Mouse (Mus musculus) frontal cortex, postnatal 14 days (tissue): Measurements from ENCODE around the gene Tmem108.
"Not testable (repeated sequence)": the region's sequence is repeated elsewhere in the genome, so short reads cannot be mapped to it uniquely, and the experiment has no call there.

ENCODE experiments used
- DNase-seq, 2 experiments: peaks; one replicate each; pipeline ENCODE4 v3.0.0; 2022; ENCODE audit warnings: low spot score in 2 of 2

Gene Tmem108

GRCm38 (mm10) chr9:103681741-103682330 is 79.8 kb downstream of the Tmem108 start:
- no peak for DNase-seq

DNA sequence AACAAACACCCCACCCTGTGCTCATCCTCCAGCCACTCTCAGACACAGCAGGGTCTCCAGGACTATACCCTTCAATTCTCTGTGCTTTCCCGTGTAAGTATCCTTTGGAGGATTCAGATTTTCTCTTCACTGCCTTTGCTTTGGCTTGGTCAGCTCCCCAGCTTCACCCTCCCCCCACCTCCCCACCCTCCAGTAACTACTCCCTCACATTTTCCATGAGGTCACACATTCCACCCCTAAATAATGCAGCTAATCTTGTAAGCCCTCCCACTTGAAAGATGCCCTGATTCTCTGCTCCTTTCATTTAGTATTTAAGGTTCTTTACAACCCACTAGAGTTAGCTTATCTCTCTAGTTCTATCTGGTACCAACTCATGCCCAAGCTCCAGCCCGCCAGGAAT is 82.4 kb downstream of the Tmem108 start:
- no peak for DNase-seq

DNA sequence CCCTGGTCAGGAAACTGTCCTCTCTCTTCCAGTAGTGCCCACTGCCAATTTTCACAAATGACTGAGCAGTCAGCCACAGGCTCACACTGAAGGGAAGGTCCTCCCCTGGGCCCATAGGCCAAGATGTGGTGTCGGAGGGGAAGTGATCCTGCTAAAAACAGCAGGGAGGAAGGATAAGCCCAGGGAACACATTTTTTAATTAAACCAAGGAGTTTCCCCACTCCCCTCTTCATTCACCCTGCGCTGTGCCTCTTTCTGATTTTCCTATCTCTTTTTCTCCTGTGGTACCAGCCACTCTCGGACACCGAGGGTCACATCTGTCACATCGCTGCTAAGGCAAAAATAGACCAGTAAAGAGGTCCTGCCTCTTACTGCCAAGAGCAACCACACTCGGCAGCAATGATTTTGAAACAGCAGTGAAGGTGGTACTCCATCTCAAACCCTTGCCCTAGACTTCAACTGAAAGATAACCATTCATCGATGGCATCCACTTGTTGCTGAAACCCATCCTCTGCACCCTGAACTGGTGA is 83.0 kb downstream of the Tmem108 start:
- DNase-seq: no peak

- DNase-seq: no peak
These were observed 83.8 kb downstream of the Tmem108 start for GRCm38 (mm10) chr9:103677811-103678210.

DNA sequence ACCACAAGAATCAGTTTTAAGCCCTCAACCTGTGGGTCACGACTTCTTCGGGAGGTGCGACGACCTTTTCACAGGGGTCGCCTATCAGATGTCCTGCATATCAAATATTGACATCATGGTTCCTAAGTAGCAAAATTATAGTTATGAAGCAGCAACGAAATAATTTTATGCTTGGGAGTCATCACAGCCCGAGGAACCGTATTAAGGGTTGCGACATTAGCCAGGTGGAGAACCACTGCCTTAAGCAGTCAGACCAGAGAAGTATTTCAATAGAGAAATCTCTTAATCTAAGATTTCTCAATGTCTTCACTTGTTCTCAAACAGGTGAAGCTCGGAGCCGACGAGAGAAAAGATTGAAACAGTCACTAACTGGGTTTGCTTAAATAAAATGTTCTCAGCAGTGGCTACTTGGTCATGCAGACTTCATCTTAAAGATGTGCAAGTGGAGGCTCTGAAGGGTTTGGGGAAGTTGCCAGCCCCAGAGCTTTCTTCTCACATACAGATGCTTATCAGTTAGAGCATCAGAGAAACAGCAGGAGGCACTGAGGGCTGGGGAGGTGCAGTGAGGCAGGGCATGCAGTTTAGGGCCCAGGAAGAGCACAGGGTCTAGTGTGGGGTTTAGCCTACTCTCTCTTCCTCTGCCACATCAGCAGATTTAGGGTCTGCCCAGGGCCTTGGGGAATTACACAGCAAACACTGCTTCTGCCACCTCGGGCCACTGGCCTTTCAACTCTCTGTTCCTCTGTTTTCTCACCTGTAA is 85.7 kb downstream of the Tmem108 start:
- no peak for DNase-seq

DNA sequence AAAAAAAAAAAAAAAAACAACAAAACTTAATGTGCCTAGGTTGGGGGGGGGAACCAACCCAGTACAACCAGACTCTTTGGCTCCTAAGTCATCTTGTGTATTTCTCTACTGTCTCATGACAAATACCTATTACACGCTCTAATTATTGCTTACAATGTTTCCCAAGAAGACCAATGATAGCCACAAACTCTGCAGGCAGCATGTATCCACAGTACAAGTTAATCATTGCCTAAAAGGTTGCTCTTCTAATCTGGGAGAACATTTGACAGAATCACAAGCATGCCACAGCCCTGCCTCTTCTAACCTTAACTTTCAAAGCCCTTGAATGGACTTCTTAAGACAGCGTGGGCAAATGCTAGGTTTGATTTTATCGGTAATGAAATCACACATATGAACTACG is 88.8 kb downstream of the Tmem108 start:
- no peak for DNase-seq

DNA sequence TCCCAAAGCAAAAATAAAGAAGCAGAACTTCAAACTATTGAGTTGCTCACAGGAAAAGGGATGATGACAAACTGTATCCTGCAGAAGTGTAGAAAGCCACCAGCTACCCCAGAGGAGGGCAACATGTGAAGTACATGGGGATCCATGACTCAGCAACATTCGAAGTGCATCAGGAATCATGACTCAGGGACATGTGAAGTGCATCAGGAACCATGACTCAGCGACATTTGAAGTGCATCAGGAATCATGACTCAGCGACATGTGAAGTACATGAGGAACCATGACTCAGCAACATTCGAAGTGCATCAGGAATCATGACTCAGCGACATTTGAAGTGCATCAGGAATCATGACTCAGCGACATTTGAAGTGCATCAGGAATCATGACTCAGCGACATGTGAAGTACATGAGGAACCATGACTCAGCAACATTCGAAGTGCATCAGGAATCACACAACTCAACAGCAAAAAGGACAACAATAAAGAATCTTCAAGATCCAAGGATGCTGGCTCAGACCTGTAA is 91.0 kb downstream of the Tmem108 start:
- DNase-seq: not testable (repeated sequence)

GRCm38 (mm10) chr9:103668830-103669229 is 92.8 kb downstream of the Tmem108 start:
- no peak for DNase-seq

DNA sequence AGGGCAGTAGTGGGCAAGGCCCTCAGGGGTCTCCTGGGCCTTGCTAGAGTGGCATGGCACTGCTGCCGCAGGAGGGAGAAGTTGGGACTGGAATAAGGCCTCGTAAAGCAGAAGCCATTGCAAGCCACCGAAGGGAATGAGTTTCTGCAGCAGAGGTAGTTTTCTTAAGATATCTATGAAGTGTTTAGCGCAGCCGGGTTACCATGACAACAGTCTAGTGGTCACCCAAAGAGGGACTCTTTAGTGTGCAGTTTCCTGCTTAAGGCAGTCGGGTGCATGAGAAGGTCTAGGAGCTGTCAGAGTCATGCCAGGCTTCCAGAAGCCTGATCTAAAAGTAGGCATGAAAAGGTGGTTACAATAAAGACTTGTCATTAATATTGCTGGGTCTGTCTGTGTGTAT is 95.8 kb downstream of the Tmem108 start:
- DNase-seq: no peak

DNA sequence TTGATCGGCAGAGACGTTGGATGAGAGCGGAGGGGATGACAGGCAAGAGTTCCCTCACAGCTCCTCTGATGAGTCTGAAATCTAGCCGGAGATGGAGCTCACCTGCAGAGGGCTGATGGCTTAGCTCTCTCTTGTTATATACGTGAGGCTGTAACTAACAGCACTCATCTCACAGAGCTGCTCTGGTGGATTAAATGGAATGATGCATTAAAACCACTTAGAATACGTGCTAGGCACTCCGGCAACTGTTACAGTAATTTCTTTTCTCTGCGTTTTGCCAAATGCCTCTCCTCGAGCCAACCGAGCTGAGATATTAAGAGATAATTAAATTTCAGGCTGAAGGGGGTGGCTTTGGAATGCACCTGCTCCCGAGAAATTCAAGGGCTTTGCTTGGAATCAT is 97.5 kb downstream of the Tmem108 start:
- DNase-seq: no peak

GRCm38 (mm10) chr9:103661873-103662272 is 99.8 kb downstream of the Tmem108 start:
- DNase-seq: no peak

DNA sequence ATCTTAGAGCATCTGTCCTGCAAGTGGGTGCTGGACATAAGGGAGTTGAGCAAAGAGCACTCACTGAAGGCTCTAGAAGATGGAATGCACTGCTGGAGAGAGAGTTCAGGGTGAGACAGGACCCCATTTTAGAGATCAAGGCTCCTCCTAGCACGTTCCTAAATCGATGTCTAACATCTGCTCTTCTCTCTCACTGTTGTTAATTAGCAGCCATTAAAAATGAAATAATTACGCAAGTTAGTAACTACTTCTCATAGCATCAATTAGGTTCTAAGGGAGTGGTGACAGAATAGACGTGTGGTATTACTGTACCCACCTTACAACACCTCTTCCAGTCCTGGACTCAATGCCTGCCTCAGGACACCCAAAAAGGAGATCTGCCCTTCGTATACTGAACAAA is 103.7 kb downstream of the Tmem108 start:
- no peak for DNase-seq

DNA sequence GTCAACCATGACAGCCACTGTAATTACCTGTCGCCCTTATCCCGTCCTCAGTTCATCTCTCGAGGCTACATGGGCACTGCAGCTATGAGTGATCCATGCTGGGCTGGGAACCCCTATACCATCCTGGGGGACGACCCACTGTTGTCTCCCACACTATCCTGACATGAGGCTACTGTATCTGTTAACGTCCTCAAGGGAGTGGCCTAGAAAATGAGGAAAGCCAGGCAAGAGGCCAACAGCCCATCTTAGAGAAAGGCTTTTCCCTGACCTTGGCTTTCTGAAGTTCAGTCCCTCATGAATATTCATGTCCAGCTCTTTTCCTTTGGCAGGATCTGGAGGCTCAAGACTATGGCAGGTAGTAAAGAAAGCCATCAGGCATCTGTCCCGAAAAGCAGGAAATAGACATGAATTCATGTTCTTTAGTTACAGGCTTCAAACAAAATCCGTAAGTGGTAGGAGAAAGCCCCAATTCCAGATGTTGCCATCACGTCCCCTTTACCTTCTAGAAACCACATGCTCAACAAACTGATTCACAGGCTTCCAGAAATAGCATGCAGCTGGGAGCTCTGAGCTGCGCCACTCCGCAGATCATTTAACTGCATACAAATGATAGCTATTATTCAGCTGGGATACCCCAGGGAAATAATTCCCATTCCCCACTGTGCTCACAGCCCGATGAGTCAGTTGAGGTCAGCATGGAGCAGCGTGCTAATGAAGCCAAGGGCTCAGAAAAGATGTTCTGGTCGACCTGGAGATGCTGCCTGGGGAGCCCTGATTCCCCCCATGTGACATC is 104.3 kb downstream of the Tmem108 start:
- no peak for DNase-seq

- no peak for DNase-seq
These were observed 107.5 kb downstream of the Tmem108 start for GRCm38 (mm10) chr9:103653995-103654587.

- no peak for DNase-seq
These were observed 109.3 kb downstream of the Tmem108 start for GRCm38 (mm10) chr9:103652127-103652882.

- no peak for DNase-seq
These were observed 115.0 kb downstream of the Tmem108 start for GRCm38 (mm10) chr9:103646605-103647004.

DNA sequence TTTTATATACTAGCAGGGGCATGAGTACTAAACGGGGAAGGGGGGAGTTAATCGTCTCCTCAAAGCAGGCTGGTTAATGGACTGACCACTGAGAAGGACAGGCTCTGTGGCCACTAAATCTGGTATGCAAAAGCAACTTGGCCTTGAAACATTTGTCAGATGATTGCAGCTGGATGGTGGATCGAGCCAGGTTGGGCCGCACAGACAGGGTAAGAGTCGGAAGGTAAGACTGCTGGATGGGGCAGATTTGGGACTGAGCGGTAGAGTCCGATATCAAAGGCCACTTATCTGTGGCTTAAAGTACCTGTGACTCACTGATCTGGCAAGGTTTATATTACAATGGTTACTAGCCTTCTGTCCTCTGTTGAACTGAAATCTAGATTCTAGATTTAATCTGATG is 115.9 kb downstream of the Tmem108 start:
- no peak for DNase-seq

DNA sequence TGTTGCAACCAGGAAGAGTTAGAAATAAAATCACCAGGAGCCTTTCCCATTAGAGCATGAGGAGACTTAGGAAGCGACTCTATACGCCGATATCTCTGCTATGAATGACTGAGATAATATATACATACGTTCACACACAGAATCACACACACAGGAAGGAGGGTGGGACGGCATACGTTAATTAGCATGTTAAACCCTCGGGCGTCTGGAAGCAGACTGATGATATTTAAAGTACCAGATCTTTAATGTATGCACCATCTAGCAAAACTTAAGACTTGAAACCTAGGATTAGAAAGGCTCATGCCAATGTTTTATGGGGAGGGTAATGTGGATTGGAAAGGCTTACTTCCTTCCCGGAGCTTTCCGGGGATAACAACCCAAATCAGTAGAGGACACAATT is 119.3 kb downstream of the Tmem108 start:
- DNase-seq: no peak

DNA sequence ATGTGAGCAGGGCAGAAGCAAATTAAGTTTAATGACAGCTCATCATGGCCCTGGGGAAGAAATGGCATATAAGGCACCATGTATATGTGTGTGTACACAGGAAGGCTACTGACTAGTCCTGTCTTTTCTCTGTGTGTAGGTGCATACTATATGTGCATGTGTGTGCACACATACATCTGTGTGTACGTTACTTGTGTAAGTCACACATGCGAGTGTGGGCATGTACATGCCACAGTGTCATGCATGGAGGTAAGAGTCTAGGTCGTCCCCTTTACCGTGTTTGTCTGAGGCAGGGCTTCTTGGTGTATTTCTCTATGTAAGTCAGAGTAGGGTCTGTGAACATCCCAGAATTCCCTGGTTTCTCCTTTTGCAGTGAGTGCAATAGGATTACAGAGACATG is 120.3 kb downstream of the Tmem108 start:
- no peak for DNase-seq

GRCm38 (mm10) chr9:103639413-103639812 is 122.2 kb downstream of the Tmem108 start:
- DNase-seq: no peak

GRCm38 (mm10) chr9:103637451-103637850 is 124.2 kb downstream of the Tmem108 start:
- DNase-seq: no peak
